Comparison of ENCODE assay signal across 22 mouse cellular contexts in the genomic region with DNA sequence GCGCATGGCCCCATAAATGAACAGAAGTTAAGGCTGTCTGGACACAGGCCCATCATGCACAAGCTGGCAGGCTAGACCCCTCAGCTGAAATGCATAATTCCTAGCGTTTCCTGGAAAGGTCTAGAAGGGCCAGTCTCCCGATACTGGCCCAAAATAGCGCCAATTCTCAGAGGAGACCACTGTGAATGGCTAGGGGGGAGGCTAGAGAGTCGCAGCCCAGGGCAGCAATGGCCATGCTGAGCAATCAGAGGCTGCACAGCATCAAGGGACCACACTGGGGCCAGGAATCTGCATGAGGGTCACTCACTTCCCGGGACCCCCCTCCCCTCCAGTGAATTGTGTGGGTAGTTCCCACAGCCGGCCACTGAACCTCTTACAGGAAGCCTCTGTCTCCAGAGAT. TPM values are rescaled to one million over a fixed set of nuclear protein-coding genes. Genes with fewer than 3 reads are reported as not detected.
"Had no signal": no experiment of that assay in that cellular context is flagged by ENCODE, and none has a peak within 500 bp of the region (broad histone marks: within the 10 kb centered on the region; RNA-seq: fewer than 3 reads in every experiment).

No protein-coding gene starts in this region.

- DNase-seq: lung, adult 18-20 months; lung, embryonic 14.5 days; lung, postnatal 10 days; lung, postnatal 4 days; right cerebral cortex, postnatal 25 days; right cerebral cortex, postnatal 4 days; spleen, adult 18-20 months; thymus, adult 18-20 months; thymus, postnatal 14 days; thymus, postnatal 36 days had no signal

- H3K9ac ChIP-seq: lung, embryonic 14.5 days; midbrain, embryonic 13.5 days; neural tube, embryonic 13.5 days; neural tube, embryonic 15.5 days had no signal

- H3K36me3 ChIP-seq: midbrain, embryonic 10.5 days; midbrain, embryonic 13.5 days; neural tube, embryonic 13.5 days; neural tube, embryonic 15.5 days had no signal

- H3K4me2 ChIP-seq: lung, embryonic 14.5 days; midbrain, embryonic 13.5 days; neural tube, embryonic 13.5 days; neural tube, embryonic 15.5 days had no signal

- ATAC-seq: midbrain, embryonic 13.5 days; midbrain, embryonic 16.5 days had no signal

- H3K4me1 ChIP-seq: midbrain, embryonic 13.5 days; neural tube, embryonic 13.5 days; neural tube, embryonic 15.5 days had no signal

- H3K9me3 ChIP-seq: midbrain, embryonic 10.5 days; midbrain, embryonic 13.5 days; neural tube, embryonic 13.5 days; neural tube, embryonic 15.5 days had no signal

- H3K27ac ChIP-seq: midbrain, embryonic 10.5 days; midbrain, embryonic 13.5 days; neural tube, embryonic 13.5 days; neural tube, embryonic 15.5 days had no signal

- H3K27me3 ChIP-seq: midbrain, embryonic 13.5 days; neural tube, embryonic 13.5 days; neural tube, embryonic 15.5 days had no signal

- H3K4me3 ChIP-seq: midbrain, embryonic 10.5 days; midbrain, embryonic 13.5 days; myocyte; neural tube, embryonic 13.5 days; neural tube, embryonic 15.5 days had no signal

RNA-seq across cellular contexts. Expression of a gene that starts 17.8 kb away (rescaled TPM):
- polyA plus RNA-seq: myocyte had no signal

RNA-seq across cellular contexts. Expression of a gene that starts 52.3 kb away (rescaled TPM):
- polyA plus RNA-seq: liver, embryonic 16.5 days; lung, embryonic 14.5 days; lung, embryonic 16.5 days; midbrain, embryonic 10.5 days; midbrain, embryonic 13.5 days; midbrain, embryonic 16.5 days; myocyte; neural tube, embryonic 13.5 days; neural tube, embryonic 15.5 days; small intestine, adult 2 months; stomach, embryonic 14.5 days; stomach, embryonic 16.5 days; thymus, postnatal 0 days had no signal
